Mouse (Mus musculus) lung, embryonic 16.5 days (tissue): ENCODE results near the gene Npnt. TPM values are rescaled to one million over a fixed set of nuclear protein-coding genes. Genes with fewer than 3 reads are reported as not detected.

ENCODE experiments used
- ATAC-seq: fragments of 200-750 bp; cut with Nextera tagmentation; 2 replicates; pipeline ENCODE4 v1.8.0; 2017; ENCODE audit warnings: low read depth, mild to moderate bottlenecking, moderate library complexity
- H3K27ac ChIP-seq: fragments of 300-500 bp; sonication (generic); 2 replicates; pipeline ENCODE4 v1.5.1; 2014; ENCODE audit warnings: mild to moderate bottlenecking, control low read depth, low read length
- H3K27me3 ChIP-seq: fragments of 300-500 bp; sonication (generic); 2 replicates; pipeline ENCODE4 v1.6.1; 2014; ENCODE audit warnings: low read depth, low read length, mixed read lengths; ENCODE audit not compliant: control insufficient read depth, insufficient read depth
- H3K36me3 ChIP-seq: fragments of 300-500 bp; sonication (generic); 2 replicates; pipeline ENCODE4 v1.6.1; 2014; ENCODE audit warnings: low read length; ENCODE audit not compliant: control insufficient read depth, insufficient read depth
- H3K4me1 ChIP-seq: fragments of 300-500 bp; sonication (generic); replicated peaks from 2 replicates; pipeline ENCODE4 v1.6.1; 2014; ENCODE audit warnings: low read length, mixed read lengths; ENCODE audit not compliant: control insufficient read depth, insufficient read depth
- H3K4me2 ChIP-seq: fragments of 300-500 bp; sonication (generic); 2 replicates; pipeline ENCODE4 v1.6.1; 2014; ENCODE audit warnings: low read depth, low read length, control low read depth
- H3K4me3 ChIP-seq: fragments of 300-500 bp; sonication (generic); 2 replicates; pipeline ENCODE4 v1.5.1; 2014; ENCODE audit warnings: mild to moderate bottlenecking, low read length, control low read depth
- H3K9ac ChIP-seq: fragments of 300-500 bp; sonication (generic); 2 replicates; pipeline ENCODE4 v1.6.1; 2014; ENCODE audit warnings: low read length, control low read depth
- H3K9me3 ChIP-seq: fragments of 300-500 bp; sonication (generic); 2 replicates; pipeline ENCODE4 v1.6.1; 2016; ENCODE audit warnings: low read length; ENCODE audit not compliant: control insufficient read depth
- WGBS: fragments of 180-500 bp; shearing (Covaris S2); extraction: QIAGEN DNeasy Blood & Tissue Kit; methylation state at CpG from one replicate; pipeline ENCODE4 v1.1.7; 2014; 5-methylcytosine and 5-hydroxymethylcytosine counted together
- polyA plus RNA-seq: library from polyadenylated mRNA; unstranded; fragments of >200 nt; fragmentation: Nextera tagmentation; extraction: Ambion mirVana; gene quantifications from 2 replicates; pipeline ENCODE4 v1.2.1, GENCODE M21; 2015

Npnt gene
- polyA plus RNA-seq, 1 experiment from 2014 or later: 135 TPM

DNA sequence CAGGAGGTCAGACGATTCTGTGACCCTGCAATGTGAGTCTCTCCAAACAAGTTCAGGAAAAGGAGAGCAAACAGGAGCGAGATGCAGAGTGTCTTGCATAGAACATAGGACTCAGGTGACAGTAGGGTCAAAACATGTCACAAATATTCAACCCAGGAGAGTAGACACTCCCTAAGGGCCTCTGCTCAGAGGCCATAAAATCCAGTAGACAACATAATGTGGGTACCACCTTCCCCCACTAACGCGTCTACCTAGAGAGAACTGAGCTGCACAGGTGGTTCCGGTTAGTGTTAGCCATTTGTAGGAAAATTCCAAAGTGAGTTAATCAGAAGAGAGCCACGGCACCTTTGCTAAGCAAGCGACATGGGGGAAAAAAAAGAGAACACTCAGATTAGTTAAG lies 5.9 kb downstream of the Npnt start:
- H3K9ac ChIP-seq: no peak overlapping the region
- H3K4me2 ChIP-seq: no peak overlapping the region
- no peaks in the 10 kb centered on the region; the same call in 1 of the 2 replicates for H3K27me3 ChIP-seq
- peaks cover 9% of the 10 kb centered on the region for H3K36me3 ChIP-seq
- ATAC-seq: no peak
- no peaks in the 10 kb centered on the region for H3K9me3 ChIP-seq
- H3K27ac ChIP-seq: no peak overlapping the region
- peaks cover 28% of the 10 kb centered on the region for H3K4me1 ChIP-seq
- WGBS: 41% methylated on average over 7 of the region's 7 CpGs
- no peak overlapping the region for H3K4me3 ChIP-seq

DNA sequence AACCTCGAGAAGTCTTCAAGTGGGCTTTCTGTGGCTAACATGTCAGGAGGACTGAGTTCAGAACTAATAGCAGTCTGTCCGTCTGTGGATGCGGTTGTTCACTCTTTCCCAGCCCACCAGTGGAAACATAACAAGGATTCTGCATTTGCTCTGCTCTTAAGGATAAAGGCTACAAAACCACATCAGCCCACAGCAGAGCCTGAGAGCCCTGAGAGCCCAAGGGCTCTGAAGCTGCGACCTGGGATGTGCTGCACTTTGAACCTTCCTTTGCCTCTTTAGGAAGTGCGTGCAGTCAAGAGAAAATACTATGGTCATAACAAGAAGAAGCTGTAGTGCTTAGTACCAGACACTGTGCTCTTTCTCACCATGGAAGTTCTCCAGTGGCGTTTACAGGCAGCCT lies 7.3 kb downstream of the Npnt start:
- WGBS: 87% methylated on average over 6 of the region's 6 CpGs
- Histone ChIP-seq H3K27me3 (no peaks in the 10 kb centered on the region), H3K36me3 (peaks cover 9% of the 10 kb centered on the region), H3K27ac (no peak overlapping the region), H3K4me3 (no peak overlapping the region), H3K9ac (no peak overlapping the region), H3K9me3 (no peaks in the 10 kb centered on the region), H3K4me1 (peaks cover 26% of the 10 kb centered on the region), H3K4me2 (no peak overlapping the region)
- no peak for ATAC-seq

DNA sequence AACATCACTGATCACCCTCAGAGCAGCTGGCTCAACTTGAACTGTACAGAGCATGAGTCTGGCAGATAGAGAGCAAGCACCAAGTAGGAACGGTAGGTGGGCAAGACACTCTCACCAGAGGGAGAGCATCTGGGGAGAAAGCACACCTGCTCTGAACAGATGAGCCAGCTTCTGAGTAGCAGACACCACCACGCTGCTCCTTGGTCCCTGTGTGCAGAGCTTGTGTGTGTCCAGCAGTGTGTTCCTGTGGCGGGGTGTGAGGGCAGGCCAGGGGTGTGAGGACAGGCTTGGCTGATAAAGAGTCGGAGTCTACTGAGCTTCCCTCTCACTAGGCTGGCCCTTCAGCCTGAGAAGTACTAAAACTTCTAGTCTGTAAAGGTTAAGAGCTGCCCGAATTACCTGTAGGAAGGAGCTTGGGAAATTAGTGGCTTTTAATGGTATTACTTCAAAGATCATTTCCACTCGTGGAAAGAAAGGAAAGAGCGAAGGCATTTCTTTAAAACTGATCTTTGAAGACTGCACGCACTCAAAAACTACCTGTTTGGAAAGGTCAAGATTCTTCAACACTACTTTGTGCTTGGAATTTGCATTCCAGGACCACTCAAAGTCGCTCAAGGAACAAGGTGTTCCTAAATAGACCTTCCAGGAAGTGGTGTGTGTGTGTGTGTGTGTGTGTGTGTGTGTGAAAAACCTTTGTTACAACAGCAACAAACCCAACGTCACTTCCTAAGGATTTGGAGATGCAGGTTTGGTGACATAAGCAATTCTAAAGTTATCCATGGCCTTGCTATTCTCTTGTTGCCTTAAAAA lies 9.7 kb downstream of the Npnt start:
- Histone ChIP-seq H3K4me2 (no peak overlapping the region), H3K36me3 (peaks cover 3% of the 10 kb centered on the region; the same call in 1 of the 2 replicates), H3K27ac (peak overlapping the region; percentile 77), H3K4me1 (peaks cover 20% of the 10 kb centered on the region), H3K4me3 (no peak overlapping the region), H3K9me3 (no peaks in the 10 kb centered on the region), H3K9ac (no peak overlapping the region; the same call in 1 of the 2 replicates), H3K27me3 (no peaks in the 10 kb centered on the region)
- WGBS: 52% methylated on average over 10 of the region's 10 CpGs
- peak; percentile 68 for ATAC-seq

DNA sequence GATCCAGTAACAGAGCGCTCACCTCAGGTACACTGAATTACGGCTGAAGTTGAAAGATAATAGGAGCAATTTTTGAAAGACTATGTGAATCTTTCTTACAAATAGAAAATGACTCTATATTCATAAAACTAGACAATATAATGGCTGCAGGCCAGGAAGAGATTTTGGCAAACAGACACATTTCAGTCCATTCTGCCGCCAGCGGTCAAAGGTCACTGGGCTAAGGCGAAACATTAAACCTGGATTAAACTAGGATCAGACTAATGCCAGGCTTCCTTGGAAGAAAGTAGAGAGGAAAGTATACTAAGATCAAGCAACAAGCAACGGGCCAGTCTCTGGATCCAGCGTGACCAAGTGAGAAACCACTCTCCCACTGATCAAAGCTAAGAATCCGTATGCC lies 11.1 kb downstream of the Npnt start:
- WGBS: 65% methylated on average over 8 of the region's 8 CpGs
- Histone ChIP-seq H3K36me3 (peaks cover 3% of the 10 kb centered on the region; the same call in 1 of the 2 replicates), H3K4me3 (no peak overlapping the region), H3K4me2 (no peak overlapping the region), H3K9ac (no peak overlapping the region), H3K27ac (no peak overlapping the region), H3K27me3 (no peaks in the 10 kb centered on the region), H3K4me1 (peaks cover 24% of the 10 kb centered on the region), H3K9me3 (no peaks in the 10 kb centered on the region)
- ATAC-seq: no peak

DNA sequence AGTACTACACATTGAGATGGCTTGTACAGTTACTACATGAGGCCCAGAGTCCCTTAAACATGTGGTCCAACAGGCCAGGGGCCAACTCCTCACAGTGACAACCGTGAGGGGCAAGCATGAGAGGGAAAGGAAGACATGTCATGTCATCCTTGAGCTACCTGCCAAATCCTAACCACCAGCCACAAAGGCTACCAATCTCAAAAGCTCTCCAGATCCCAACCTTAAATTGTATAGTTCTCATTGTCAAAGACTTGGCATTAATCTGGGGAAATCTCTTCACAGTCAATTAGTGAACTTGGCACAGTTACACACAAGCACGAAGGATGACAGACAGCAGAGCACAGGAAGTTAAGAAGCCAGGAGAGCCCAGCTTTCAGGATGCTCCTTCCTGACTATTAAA lies 15.4 kb downstream of the Npnt start:
- Histone ChIP-seq H3K27me3 (no peaks in the 10 kb centered on the region), H3K27ac (no peak overlapping the region), H3K9ac (no peak overlapping the region), H3K36me3 (no peaks in the 10 kb centered on the region), H3K4me3 (no peak overlapping the region), H3K4me1 (peaks cover 22% of the 10 kb centered on the region), H3K9me3 (no peaks in the 10 kb centered on the region), H3K4me2 (no peak overlapping the region)
- 0 out of 2 replicates have a peak, but pooled peaks have one; percentile 32 for ATAC-seq
- 34% methylated on average over 2 of the region's 2 CpGs for WGBS

DNA sequence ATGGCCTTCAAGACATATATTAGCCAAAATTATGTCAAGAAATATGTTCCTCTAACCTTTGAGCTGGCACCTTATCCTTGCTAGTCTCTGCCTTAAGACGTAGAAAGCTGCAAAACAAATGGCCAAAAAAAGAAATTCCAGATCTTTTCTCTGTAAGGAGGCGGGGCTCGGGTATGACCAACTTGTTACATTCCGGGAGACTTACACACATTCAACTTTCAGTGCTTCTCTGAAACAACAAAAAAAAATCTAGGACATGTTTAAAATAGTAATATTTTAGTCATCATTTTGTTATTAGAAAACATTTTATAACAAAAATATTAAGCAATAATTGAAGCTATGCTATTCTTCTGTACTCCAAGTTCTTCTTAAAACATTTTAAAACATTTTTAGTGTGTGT lies 18.6 kb downstream of the Npnt start:
- Histone ChIP-seq H3K4me2 (no peak overlapping the region), H3K27ac (no peak overlapping the region), H3K27me3 (no peaks in the 10 kb centered on the region), H3K9me3 (no peaks in the 10 kb centered on the region), H3K9ac (no peak overlapping the region), H3K36me3 (no peaks in the 10 kb centered on the region), H3K4me3 (no peak overlapping the region), H3K4me1 (peaks cover 16% of the 10 kb centered on the region)
- WGBS: 65% methylated on average over 4 of the region's 4 CpGs
- ATAC-seq: no peak

DNA sequence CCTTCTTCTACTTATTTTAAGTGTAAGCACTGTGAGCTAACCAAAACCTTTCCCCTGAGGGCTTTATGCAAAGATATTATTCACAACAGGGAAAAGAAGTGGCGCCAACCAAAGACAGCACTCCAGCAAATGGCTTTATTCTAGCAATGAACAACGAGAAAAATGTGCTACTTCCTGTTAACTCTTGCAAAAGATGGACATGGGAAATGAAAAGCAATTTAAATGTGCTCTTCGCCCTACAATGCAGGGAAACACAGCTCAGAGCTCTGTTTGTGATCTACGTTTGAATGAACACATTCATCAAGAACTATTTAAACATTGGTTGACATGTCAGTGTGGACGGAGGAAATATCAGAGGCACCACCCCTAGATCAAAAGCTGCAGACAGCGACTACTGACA lies 20.2 kb downstream of the Npnt start:
- Histone ChIP-seq H3K9me3 (no peaks in the 10 kb centered on the region), H3K36me3 (no peaks in the 10 kb centered on the region), H3K4me3 (no peak overlapping the region), H3K4me1 (peaks cover 16% of the 10 kb centered on the region), H3K27me3 (no peaks in the 10 kb centered on the region), H3K4me2 (no peak overlapping the region), H3K9ac (no peak overlapping the region), H3K27ac (no peak overlapping the region)
- 17% methylated on average over 6 of the region's 6 CpGs for WGBS
- peak; percentile 56 for ATAC-seq

DNA sequence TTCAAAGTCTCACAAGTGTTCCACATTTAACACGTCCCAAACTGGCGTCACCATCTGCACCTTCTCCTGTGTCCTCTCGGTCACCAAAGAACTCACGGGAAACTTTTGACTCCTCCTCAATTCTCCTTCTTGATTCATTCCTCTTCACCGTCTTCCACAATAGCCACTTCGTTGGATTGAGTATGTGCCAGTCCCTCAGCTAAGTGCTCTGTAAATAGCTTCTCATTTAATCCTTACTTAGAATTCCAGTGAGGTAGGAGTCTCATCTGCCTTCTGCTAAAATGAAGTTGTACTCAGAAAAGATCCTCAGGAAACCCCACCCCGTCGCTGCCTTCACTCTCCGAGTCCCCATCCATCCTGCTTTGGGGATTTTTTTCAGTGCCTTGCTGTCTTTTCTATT lies 21.9 kb downstream of the Npnt start:
- no peak overlapping the region for H3K27ac ChIP-seq
- H3K9me3 ChIP-seq: no peaks in the 10 kb centered on the region
- 63% methylated on average over 9 of the region's 9 CpGs for WGBS
- H3K4me1 ChIP-seq: peaks cover 8% of the 10 kb centered on the region
- H3K9ac ChIP-seq: no peak overlapping the region
- ATAC-seq: no peak
- H3K36me3 ChIP-seq: no peaks in the 10 kb centered on the region
- no peak overlapping the region for H3K4me2 ChIP-seq
- no peaks in the 10 kb centered on the region for H3K27me3 ChIP-seq
- no peak overlapping the region for H3K4me3 ChIP-seq

DNA sequence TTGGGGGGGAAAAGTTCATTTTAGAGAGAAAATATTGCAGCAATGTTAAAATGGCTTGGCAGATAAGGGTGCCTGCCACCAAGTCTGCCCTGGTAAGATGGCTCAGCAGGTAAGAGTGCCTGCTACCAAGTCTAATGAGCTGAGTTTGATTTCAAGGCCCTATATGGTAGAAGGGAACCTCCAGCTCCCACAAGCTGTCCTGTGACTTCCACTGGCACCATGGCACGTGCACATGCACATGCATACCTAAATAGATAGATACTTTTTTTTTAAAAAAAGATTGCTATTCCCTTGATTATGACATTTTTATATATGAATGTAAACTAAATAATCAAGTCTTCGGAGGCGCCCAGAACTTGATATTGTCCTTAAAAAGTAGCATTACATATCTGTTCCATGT lies 30.3 kb downstream of the Npnt start:
- H3K9me3 ChIP-seq: no peaks in the 10 kb centered on the region
- no peaks in the 10 kb centered on the region for H3K4me1 ChIP-seq
- H3K9ac ChIP-seq: no peak overlapping the region
- H3K36me3 ChIP-seq: no peaks in the 10 kb centered on the region
- H3K27me3 ChIP-seq: no peaks in the 10 kb centered on the region
- H3K27ac ChIP-seq: no peak overlapping the region
- H3K4me2 ChIP-seq: no peak overlapping the region
- WGBS: 92% methylated on average over 3 of the region's 3 CpGs
- no peak for ATAC-seq
- no peak overlapping the region for H3K4me3 ChIP-seq
